Mouse (Mus musculus) fat pad, adult 2 months (tissue): Measurements from ENCODE around the gene Snrpa.
"Not testable (repeated sequence)": the region's sequence is repeated elsewhere in the genome, so short reads cannot be mapped to it uniquely, and the experiment has no call there.

ENCODE experiments used
- DNase-seq: peaks from one replicate; pipeline ENCODE4 v3.0.0-alpha.2; 2011; ENCODE audit warnings: low read depth, low spot score; ENCODE audit errors: extremely low read depth

The Snrpa gene

GRCm38 (mm10) chr7:27195681-27196611 is at the start of gene Snrpa, which contains the start of gene BC024978:
Gene Snrpa (minus strand): TSS chr7:27196271.
Gene BC024978 (plus strand): TSS chr7:27195781.
- DNase-seq, result peak; percentile 99

GRCm38 (mm10) chr7:27244088-27244487 is 48.0 kb upstream of the Snrpa start:
- not testable (repeated sequence) for DNase-seq

GRCm38 (mm10) chr7:27243211-27243610 is 47.1 kb upstream of the Snrpa start:
- DNase-seq, result no peak

GRCm38 (mm10) chr7:27238568-27238967 is 42.5 kb upstream of the Snrpa start:
- DNase-seq, result no peak

GRCm38 (mm10) chr7:27237527-27237926 is 41.5 kb upstream of the Snrpa start:
- DNase-seq, result no peak

- DNase-seq, result no peak
Measured at GRCm38 (mm10) chr7:27235726-27236125, 39.7 kb upstream of the Snrpa start.

- DNase-seq, result no peak
Measured at GRCm38 (mm10) chr7:27233300-27233699, 37.2 kb upstream of the Snrpa start.

- DNase-seq, result peak; percentile 74
Measured at GRCm38 (mm10) chr7:27232781-27233281, 36.8 kb upstream of the Snrpa start, which contains the start of gene Coq8b. Gene Coq8b (plus strand): TSS chr7:27233023.

GRCm38 (mm10) chr7:27231693-27232331 is 35.7 kb upstream of the Snrpa start:
- peak; percentile 69 for DNase-seq

- no peak for DNase-seq
Measured at GRCm38 (mm10) chr7:27230781-27231180, 34.7 kb upstream of the Snrpa start.

- no peak for DNase-seq
Measured at GRCm38 (mm10) chr7:27228865-27229264, 32.8 kb upstream of the Snrpa start.

- peak; percentile 54 for DNase-seq
Measured at GRCm38 (mm10) chr7:27228281-27228821, 32.3 kb upstream of the Snrpa start, which contains the start of gene Itpkc. Gene Itpkc (minus strand): TSS chr7:27228661.

- DNase-seq, result no peak
Measured at GRCm38 (mm10) chr7:27227676-27228075, 31.6 kb upstream of the Snrpa start.

- DNase-seq, result no peak
Measured at GRCm38 (mm10) chr7:27227276-27227675, 31.2 kb upstream of the Snrpa start.

GRCm38 (mm10) chr7:27224877-27225575 is 29.0 kb upstream of the Snrpa start:
- peak; percentile 84 for DNase-seq

- no peak for DNase-seq
Measured at GRCm38 (mm10) chr7:27222538-27222937, 26.5 kb upstream of the Snrpa start.

- DNase-seq, result peak; percentile 74
Measured at GRCm38 (mm10) chr7:27221939-27222338, 25.9 kb upstream of the Snrpa start.

GRCm38 (mm10) chr7:27219937-27220336 is 23.9 kb upstream of the Snrpa start:
- no peak for DNase-seq

- no peak for DNase-seq
Measured at GRCm38 (mm10) chr7:27218586-27218985, 22.5 kb upstream of the Snrpa start.

- DNase-seq, result no peak
Measured at GRCm38 (mm10) chr7:27212626-27213025, 16.6 kb upstream of the Snrpa start.
